Mouse (Mus musculus) neutrophil, adult 5-6 weeks (primary cell): ENCODE measurements at regions not wholly inside any gene's neighbourhood (a gene's known extent, or its start where the extent isn't known, plus 50 kb on each side); places are given as distances from the start of the nearest gene placed in this dataset.

ENCODE experiments used
- ATAC-seq: fragments of 151-379, 151-347 bp; 2 replicates; pipeline ENCODE4 v1.8.0; 2017; ENCODE audit warnings: mild to moderate bottlenecking, moderate TSS enrichment; ENCODE audit not compliant: insufficient number of reproducible peaks, poor library complexity, low FRiP score, severe bottlenecking; ENCODE audit errors: extremely low read depth

GRCm38 (mm10) chr3:146337429-146337828 lies 67.0 kb upstream of the Ssx2ip start:
- no peak for ATAC-seq

GRCm38 (mm10) chr3:146337861-146338281 lies 66.6 kb upstream of the Ssx2ip start:
- no peak for ATAC-seq

GRCm38 (mm10) chr3:146338445-146338844 lies 66.0 kb upstream of the Ssx2ip start:
- ATAC-seq: no peak

GRCm38 (mm10) chr3:146340316-146341055 lies 64.0 kb upstream of the Ssx2ip start:
- no peak for ATAC-seq

- no peak for ATAC-seq
These were observed 62.6 kb upstream of the Ssx2ip start for GRCm38 (mm10) chr3:146341652-146342340.

GRCm38 (mm10) chr3:146342727-146343126 lies 61.7 kb upstream of the Ssx2ip start:
- ATAC-seq: no peak

GRCm38 (mm10) chr3:146343649-146344401 lies 60.6 kb upstream of the Ssx2ip start:
- ATAC-seq: peak; percentile 65

GRCm38 (mm10) chr3:146344402-146345025 lies 59.9 kb upstream of the Ssx2ip start:
- no peak for ATAC-seq

- peak; percentile 73 for ATAC-seq
These were observed 59.1 kb upstream of the Ssx2ip start for GRCm38 (mm10) chr3:146345308-146345780.

- ATAC-seq: no peak
These were observed 58.5 kb upstream of the Ssx2ip start for GRCm38 (mm10) chr3:146345946-146346345.

GRCm38 (mm10) chr3:146347311-146347710 lies 57.1 kb upstream of the Ssx2ip start:
- no peak for ATAC-seq

GRCm38 (mm10) chr3:146348921-146349320 lies 55.5 kb upstream of the Ssx2ip start:
- no peak for ATAC-seq

GRCm38 (mm10) chr3:146349393-146349792 lies 55.0 kb upstream of the Ssx2ip start:
- ATAC-seq: no peak

GRCm38 (mm10) chr3:146350126-146350525 lies 54.3 kb upstream of the Ssx2ip start:
- ATAC-seq: no peak

GRCm38 (mm10) chr3:146351468-146351867 lies 53.0 kb upstream of the Ssx2ip start:
- no peak for ATAC-seq

- ATAC-seq: peak; percentile 92
These were observed 52.3 kb upstream of the Ssx2ip start for GRCm38 (mm10) chr3:146352187-146352586.

GRCm38 (mm10) chr3:146353961-146354360 lies 50.5 kb upstream of the Ssx2ip start:
- ATAC-seq: no peak
